Mouse (Mus musculus) MEL (cell line): Measurements from ENCODE around the gene Sorcs2. TPM values are rescaled to one million over a fixed set of nuclear protein-coding genes. Genes with fewer than 3 reads are reported as not detected.

ENCODE experiments used
- DNase-seq: peaks from one replicate; pipeline ENCODE4 v3.0.0; 2011; ENCODE audit warnings: low read depth, low spot score
- H3K27ac ChIP-seq: 2 replicates; pipeline ENCODE4 v1.5.1; 2012; ENCODE audit warnings: low read depth, mild to moderate bottlenecking, control low read depth, low read length, moderate library complexity; ENCODE audit not compliant: control insufficient read depth
- H3K27me3 ChIP-seq, 2 experiments: fragments of 150-350 bp in 1 of 2; sonication (generic) in 1 of 2; 2 replicates each; pipeline ENCODE4 v1.6.1; 2012; ENCODE audit warnings: low read length in 2 of 2, mild to moderate bottlenecking in 2 of 2, improper control_type of control experiment in 1 of 2, moderate library complexity in 1 of 2; ENCODE audit not compliant: insufficient read depth in 2 of 2, control insufficient read depth in 1 of 2
- H3K36me3 ChIP-seq, 2 experiments: 2 replicates each; pipeline ENCODE4 v1.6.1; 2012 to 2014; ENCODE audit warnings: low read length in 2 of 2, improper control_type of control experiment in 1 of 2, inconsistent platforms in 1 of 2, mild to moderate bottlenecking in 1 of 2; ENCODE audit not compliant: insufficient read depth in 2 of 2, control insufficient read depth in 1 of 2
- H3K4me1 ChIP-seq, 2 experiments: fragments of 150-350 bp in 1 of 2; sonication (generic) in 1 of 2; 2 replicates each; pipeline ENCODE4 v1.6.1; 2012; ENCODE audit warnings: low read length in 2 of 2, improper control_type of control experiment in 1 of 2, mild to moderate bottlenecking in 1 of 2; ENCODE audit not compliant: insufficient read depth in 2 of 2, control insufficient read depth in 1 of 2
- H3K4me3 ChIP-seq, 2 experiments: fragments of 150-350 bp in 1 of 2; sonication (generic) in 1 of 2; 2 replicates each; pipeline ENCODE4 v1.5.1; 2012; ENCODE audit warnings: low read depth in 2 of 2, low read length in 2 of 2, mild to moderate bottlenecking in 2 of 2, moderate library complexity in 2 of 2, control low read depth in 1 of 2, improper control_type of control experiment in 1 of 2; ENCODE audit not compliant: control insufficient read depth in 1 of 2, insufficient read depth in 1 of 2
- H3K79me2 ChIP-seq: 2 replicates; pipeline ENCODE4 v1.6.1; 2012; ENCODE audit warnings: mild to moderate bottlenecking, low read length, moderate library complexity; ENCODE audit not compliant: control insufficient read depth, poor library complexity, insufficient read depth
- H3K9ac ChIP-seq: 2 replicates; pipeline ENCODE4 v1.6.1; 2012; ENCODE audit warnings: low read depth, mild to moderate bottlenecking, control low read depth, low read length, moderate library complexity; ENCODE audit not compliant: control insufficient read depth, poor library complexity, severe bottlenecking
- H3K9me3 ChIP-seq: fragments of 150-350 bp; sonication (generic); replicated peaks from 2 replicates; pipeline ENCODE4 v1.6.1; 2012; ENCODE audit warnings: mild to moderate bottlenecking, low read length, improper control_type of control experiment, moderate library complexity; ENCODE audit not compliant: insufficient read depth
- CTCF ChIP-seq, 3 experiments: IDR thresholded peaks in 2 of 3; conservative IDR thresholded peaks in 1 of 3; 2 replicates each; pipeline ENCODE4 v1.5.1; 2011 to 2012; ENCODE audit warnings: low read length in 3 of 3, low read depth in 2 of 3, mild to moderate bottlenecking in 2 of 3, improper control_type of control experiment in 1 of 3, inconsistent platforms in 1 of 3, mixed read lengths in 1 of 3, moderate library complexity in 1 of 3; ENCODE audit not compliant: control insufficient read depth in 1 of 3, insufficient read depth in 1 of 3, poor library complexity in 1 of 3, severe bottlenecking in 1 of 3
- E2F4 ChIP-seq: IDR thresholded peaks from 2 replicates; pipeline ENCODE4 v1.6.1; 2011; ENCODE audit warnings: low read depth, low read length, improper control_type of control experiment, borderline replicate concordance
- ELF1 ChIP-seq: IDR thresholded peaks from 2 replicates; pipeline ENCODE4 v1.6.1; 2014; ENCODE audit warnings: low read depth, mild to moderate bottlenecking, inconsistent platforms, low read length, improper control_type of control experiment, moderate library complexity
- EP300 ChIP-seq, 2 experiments: IDR thresholded peaks; 2 replicates each; pipeline ENCODE4 v1.6.1; 2011; ENCODE audit warnings: improper control_type of control experiment in 2 of 2, low read length in 2 of 2, low read depth in 1 of 2, mild to moderate bottlenecking in 1 of 2
- ETS1 ChIP-seq: IDR thresholded peaks from 2 replicates; pipeline ENCODE4 v1.6.1; 2012; ENCODE audit warnings: low read depth, mild to moderate bottlenecking, inconsistent platforms, low read length, improper control_type of control experiment, moderate library complexity
- GABPA ChIP-seq: IDR thresholded peaks from 2 replicates; pipeline ENCODE4 v1.6.1; 2012; ENCODE audit warnings: low read depth, mild to moderate bottlenecking, inconsistent platforms, low read length, improper control_type of control experiment, moderate library complexity
- HCFC1 ChIP-seq: IDR thresholded peaks from 2 replicates; pipeline ENCODE4 v1.6.1; 2012; ENCODE audit warnings: low read depth, mild to moderate bottlenecking, inconsistent platforms, low read length, improper control_type of control experiment, moderate library complexity
- MAFK ChIP-seq: IDR thresholded peaks from 2 replicates; pipeline ENCODE4 v1.6.1; 2011; ENCODE audit warnings: low read depth, mild to moderate bottlenecking, low read length, improper control_type of control experiment, borderline replicate concordance
- MEF2A ChIP-seq: IDR thresholded peaks from 2 replicates; pipeline ENCODE4 v1.6.1; 2014; ENCODE audit warnings: low read depth, mild to moderate bottlenecking, inconsistent platforms, low read length, improper control_type of control experiment; ENCODE audit not compliant: poor library complexity, insufficient replicate concordance, severe bottlenecking; ENCODE audit errors: extremely low read depth
- RAD21 ChIP-seq: IDR thresholded peaks from 2 replicates; pipeline ENCODE4 v1.6.1; 2011; ENCODE audit warnings: mild to moderate bottlenecking, low read depth, low read length, improper control_type of control experiment
- SMC3 ChIP-seq: IDR thresholded peaks from 2 replicates; pipeline ENCODE4 v1.6.1; 2011; ENCODE audit warnings: low read depth, low read length, improper control_type of control experiment
- TCF12 ChIP-seq: IDR thresholded peaks from 2 replicates; pipeline ENCODE4 v1.6.1; 2014; ENCODE audit warnings: low read depth, mild to moderate bottlenecking, inconsistent platforms, low read length, improper control_type of control experiment, moderate library complexity
- UBTF ChIP-seq: IDR thresholded peaks from 2 replicates; pipeline ENCODE4 v1.6.1; 2012; ENCODE audit warnings: low read depth, mild to moderate bottlenecking, inconsistent platforms, low read length, improper control_type of control experiment, moderate library complexity, borderline replicate concordance; ENCODE audit not compliant: insufficient read depth
- USF2 ChIP-seq, 2 experiments: IDR thresholded peaks; 2 replicates each; pipeline ENCODE4 v1.6.1; 2011 to 2012; ENCODE audit warnings: improper control_type of control experiment in 2 of 2, low read length in 2 of 2, borderline replicate concordance in 1 of 2, inconsistent platforms in 1 of 2, low read depth in 1 of 2, mild to moderate bottlenecking in 1 of 2; ENCODE audit not compliant: insufficient read depth in 1 of 2
- ZKSCAN1 ChIP-seq: IDR thresholded peaks from 2 replicates; pipeline ENCODE4 v1.6.1; 2012; ENCODE audit warnings: low read depth, mild to moderate bottlenecking, inconsistent platforms, low read length, improper control_type of control experiment, moderate library complexity
- ZMIZ1 ChIP-seq: IDR thresholded peaks from 2 replicates; pipeline ENCODE4 v1.6.1; 2012; ENCODE audit warnings: low read depth, mild to moderate bottlenecking, inconsistent platforms, low read length, improper control_type of control experiment, moderate library complexity
- ZNF384 ChIP-seq: IDR thresholded peaks from 2 replicates; pipeline ENCODE4 v1.6.1; 2012; ENCODE audit warnings: low read depth, mild to moderate bottlenecking, inconsistent platforms, low read length, improper control_type of control experiment
- polyA plus RNA-seq, 2 experiments: library from polyadenylated mRNA; stranded (reverse) in 1 of 2; unstranded in 1 of 2; fragments of >175 nt in 1 of 2; fragments of >200 nt in 1 of 2; gene quantifications; 2 replicates each; pipeline versions ENCODE4 v1.2.1 to v1.2.4; 2012; ENCODE audit warnings: low replicate concordance in 2 of 2, low read depth in 1 of 2; ENCODE audit not compliant: insufficient read length in 2 of 2, insufficient read depth in 1 of 2, missing spikeins in 1 of 2
- total RNA-seq: library from RNA; depleted of rRNA; stranded (reverse); fragments of 300-350 nt; gene quantifications from 2 replicates; pipeline ENCODE4 v1.2.3, GENCODE M21; 2012

Gene Sorcs2
- total and polyA plus RNA-seq, 3 experiments: not detected

DNA sequence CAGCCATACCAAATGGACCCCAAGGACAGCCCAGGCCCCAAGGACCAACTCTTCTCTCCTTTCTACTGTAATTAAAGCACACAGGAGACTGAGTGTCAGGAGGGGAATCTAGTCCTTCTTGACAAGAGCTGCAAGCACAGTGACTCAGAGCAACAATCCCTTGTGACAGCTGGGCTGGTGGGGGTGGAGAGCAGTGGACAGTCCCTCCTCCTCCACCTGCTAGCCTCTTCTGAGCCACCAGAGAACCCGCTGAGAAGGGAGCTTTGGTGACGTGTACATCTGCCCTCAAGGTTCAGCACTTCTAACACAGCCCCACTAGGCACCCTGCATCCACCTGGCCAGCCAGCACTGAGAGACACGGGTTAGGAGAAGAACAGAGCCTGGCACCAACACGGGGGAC, 96.8 kb downstream of the Sorcs2 start:
- H3K27me3 ChIP-seq: no peaks in the 10 kb centered on the region
- no peaks in the 10 kb centered on the region for H3K4me1 ChIP-seq
- H3K36me3 ChIP-seq: no peaks in the 10 kb centered on the region
- no peaks in the 10 kb centered on the region for H3K79me2 ChIP-seq
- no peak overlapping the region for H3K27ac ChIP-seq
- H3K9ac ChIP-seq: no peak overlapping the region
- H3K4me3 ChIP-seq: no peak overlapping the region
- no peaks in the 10 kb centered on the region for H3K9me3 ChIP-seq
- DNase-seq: no peak
- TF ChIP-seq ZKSCAN1: no peak
- no peak for TF ChIP-seq E2F4
- TF ChIP-seq ZNF384: no peak
- no peak for TF ChIP-seq TCF12
- TF ChIP-seq GABPA: no peak
- TF ChIP-seq ZMIZ1: no peak
- TF ChIP-seq ELF1: no peak
- no peak for TF ChIP-seq ETS1
- no peak for TF ChIP-seq SMC3
- no peak for TF ChIP-seq USF2 (IDR thresholded peaks at IDR 0.05; ENCODE audit: borderline replicate concordance in 1 of 2, insufficient read depth in 1 of 2, low read depth in 1 of 2, low read length in 2 of 2)
- TF ChIP-seq MAFK: no peak
- TF ChIP-seq RAD21: no peak
- TF ChIP-seq EP300 (IDR thresholded peaks at IDR 0.05; ENCODE audit: low read depth in 1 of 2, low read length in 2 of 2): no peak
- no peak for TF ChIP-seq HCFC1
- TF ChIP-seq UBTF: no peak

DNA sequence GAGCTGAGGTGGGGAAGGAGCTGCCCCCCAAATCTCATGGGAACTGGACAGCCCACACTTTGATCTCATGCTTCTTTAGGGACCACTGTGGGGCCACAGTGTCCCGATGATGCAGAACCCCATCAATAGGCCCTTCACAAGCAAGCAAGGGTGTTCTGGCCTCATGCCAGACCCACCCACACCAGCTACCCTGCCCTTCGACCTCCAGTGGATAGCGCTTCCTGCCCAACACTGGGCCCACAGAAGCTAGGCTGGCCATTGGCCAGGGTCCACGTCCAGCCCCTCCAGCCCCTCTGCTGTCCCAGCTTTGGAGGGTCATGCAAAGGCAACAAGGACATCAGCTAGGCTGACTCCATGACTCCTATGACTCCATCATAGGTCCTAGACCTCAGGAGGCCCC, 99.9 kb downstream of the Sorcs2 start:
- Histone ChIP-seq H3K36me3 (no peaks in the 10 kb centered on the region), H3K27me3 (no peaks in the 10 kb centered on the region), H3K4me1 (no peaks in the 10 kb centered on the region), H3K9ac (no peak overlapping the region), H3K9me3 (no peaks in the 10 kb centered on the region), H3K79me2 (no peaks in the 10 kb centered on the region), H3K27ac (no peak overlapping the region), H3K4me3 (no peak overlapping the region)
- DNase-seq: no peak
- TF ChIP-seq CTCF (IDR thresholded peaks at IDR 0.05 in 2 of 3, conservative IDR thresholded peaks at IDR 0.05 in 1 of 3; ENCODE audit: control insufficient read depth in 1 of 3, insufficient read depth in 1 of 3, low read depth in 2 of 3, low read length in 3 of 3, poor library complexity in 1 of 3, severe bottlenecking in 1 of 3) (no peak), MEF2A (no peak)
